Mouse (Mus musculus) limb, embryonic 14.5 days (tissue): ENCODE measurements at regions not wholly inside any gene's neighbourhood (a gene's known extent, or its start where the extent isn't known, plus 50 kb on each side); places are given as distances from the start of the nearest gene placed in this dataset.

ENCODE experiments used
- ATAC-seq: fragments of 200-750 bp; cut with Nextera tagmentation; 2 replicates; pipeline ENCODE4 v1.8.0; 2017; ENCODE audit warnings: low read depth, moderate number of reproducible peaks, moderate TSS enrichment; ENCODE audit not compliant: low FRiP score
- DNase-seq: peaks from one replicate; pipeline ENCODE4 v3.0.0-alpha.2; 2015; ENCODE audit warnings: low spot score
- H3K27ac ChIP-seq: fragments of 300-500 bp; sonication (generic); replicated peaks from 2 replicates; pipeline ENCODE4 v1.5.1; 2014; ENCODE audit warnings: low read depth, mild to moderate bottlenecking, low read length, moderate library complexity, mixed read lengths
- H3K27me3 ChIP-seq: fragments of 300-500 bp; sonication (generic); 2 replicates; pipeline ENCODE4 v1.6.1; 2014; ENCODE audit warnings: low read length, mixed read lengths; ENCODE audit not compliant: control insufficient read depth, insufficient read depth
- H3K36me3 ChIP-seq: fragments of 300-500 bp; sonication (generic); 2 replicates; pipeline ENCODE4 v1.6.1; 2014; ENCODE audit warnings: mild to moderate bottlenecking, low read length, moderate library complexity, mixed read lengths; ENCODE audit not compliant: control insufficient read depth, insufficient read depth
- H3K4me1 ChIP-seq: fragments of 300-500 bp; sonication (generic); 2 replicates; pipeline ENCODE4 v1.6.1; 2014; ENCODE audit warnings: antibody characterized with exemption, low read length, mixed read lengths; ENCODE audit not compliant: control insufficient read depth, insufficient read depth
- H3K4me2 ChIP-seq: fragments of 300-500 bp; sonication (generic); replicated peaks from 2 replicates; pipeline ENCODE4 v1.6.1; 2014; ENCODE audit warnings: low read depth, mild to moderate bottlenecking, low read length, moderate library complexity; ENCODE audit not compliant: severe bottlenecking
- H3K4me3 ChIP-seq: fragments of 300-500 bp; sonication (generic); replicated peaks from 2 replicates; pipeline ENCODE4 v1.5.1; 2014; ENCODE audit warnings: low read length
- H3K9ac ChIP-seq: fragments of 300-500 bp; sonication (generic); 2 replicates; pipeline ENCODE4 v1.6.1; 2014; ENCODE audit warnings: mild to moderate bottlenecking, low read depth, low read length, moderate library complexity; ENCODE audit not compliant: severe bottlenecking
- H3K9me3 ChIP-seq: fragments of 300-500 bp; sonication (generic); 2 replicates; pipeline ENCODE4 v1.6.1; 2016; ENCODE audit warnings: low read length; ENCODE audit not compliant: control insufficient read depth
- POLR2A ChIP-seq: fragments of 200-500 bp; IDR thresholded peaks from 2 replicates; pipeline ENCODE4 v1.8.0; 2012; ENCODE audit warnings: inconsistent platforms, mild to moderate bottlenecking, moderate library complexity, borderline replicate concordance; ENCODE audit not compliant: insufficient read depth, insufficient read length; ENCODE audit errors: extremely low read depth
- WGBS: fragments of 180-500 bp; shearing (Covaris S2); extraction: QIAGEN DNeasy Blood & Tissue Kit; methylation state at CpG from one replicate; pipeline ENCODE4 v1.1.7; 2014; 5-methylcytosine and 5-hydroxymethylcytosine counted together

- no peaks in the 10 kb centered on the region for H3K9me3 ChIP-seq
- ATAC-seq (no peak), DNase-seq (no peak)
- no peak overlapping the region for H3K4me2 ChIP-seq
- H3K9ac ChIP-seq: no peak overlapping the region
- H3K27me3 ChIP-seq: no peaks in the 10 kb centered on the region; the same call in 1 of the 2 replicates
- no peak for TF ChIP-seq POLR2A
- 58% methylated on average over 6 of the region's 6 CpGs for WGBS
- H3K36me3 ChIP-seq: no peaks in the 10 kb centered on the region
- no peak overlapping the region for H3K4me3 ChIP-seq
- H3K4me1 ChIP-seq: peaks cover 9% of the 10 kb centered on the region; the same call in 1 of the 2 replicates
- no peak overlapping the region for H3K27ac ChIP-seq
Observed at GRCm38 (mm10) chr12:110215311-110215710, 63.6 kb upstream of the Dio3 start.

- ATAC-seq (no peak), DNase-seq (no peak)
- Histone ChIP-seq H3K4me2 (no peak overlapping the region), H3K27ac (no peak overlapping the region), H3K4me3 (no peak overlapping the region), H3K9ac (no peak overlapping the region), H3K27me3 (no peaks in the 10 kb centered on the region), H3K9me3 (no peaks in the 10 kb centered on the region), H3K4me1 (peaks cover 7% of the 10 kb centered on the region; the same call in 1 of the 2 replicates), H3K36me3 (no peaks in the 10 kb centered on the region)
- 82% methylated on average over 8 of the region's 8 CpGs for WGBS
- no peak for TF ChIP-seq POLR2A
Observed at GRCm38 (mm10) chr12:110219750-110220149, 59.1 kb upstream of the Dio3 start.

GRCm38 (mm10) chr12:110220516-110220915, 58.4 kb upstream of the Dio3 start:
- Histone ChIP-seq H3K27ac (no peak overlapping the region), H3K9me3 (no peaks in the 10 kb centered on the region), H3K27me3 (no peaks in the 10 kb centered on the region), H3K4me3 (no peak overlapping the region), H3K4me1 (no peaks in the 10 kb centered on the region), H3K36me3 (no peaks in the 10 kb centered on the region), H3K4me2 (no peak overlapping the region), H3K9ac (no peak overlapping the region)
- no peak for DNase-seq
- no peak for ATAC-seq
- 62% methylated on average over 8 of the region's 8 CpGs for WGBS
- TF ChIP-seq POLR2A: no peak

- no peaks in the 10 kb centered on the region for H3K27me3 ChIP-seq
- no peak for DNase-seq
- no peak for TF ChIP-seq POLR2A
- H3K4me1 ChIP-seq: no peaks in the 10 kb centered on the region
- H3K36me3 ChIP-seq: no peaks in the 10 kb centered on the region
- no peak overlapping the region for H3K4me3 ChIP-seq
- no peak overlapping the region for H3K9ac ChIP-seq
- WGBS: 58% methylated on average over 4 of the region's 4 CpGs
- H3K27ac ChIP-seq: no peak overlapping the region
- no peaks in the 10 kb centered on the region for H3K9me3 ChIP-seq
- no peak for ATAC-seq
- no peak overlapping the region for H3K4me2 ChIP-seq
Observed at GRCm38 (mm10) chr12:110221184-110221583, 57.7 kb upstream of the Dio3 start.

- DNase-seq (no peak), ATAC-seq (no peak)
- no peak for TF ChIP-seq POLR2A
- no peaks in the 10 kb centered on the region for H3K27me3 ChIP-seq
- no peaks in the 10 kb centered on the region for H3K36me3 ChIP-seq
- no peak overlapping the region for H3K27ac ChIP-seq
- WGBS: 59% methylated on average over 3 of the region's 3 CpGs
- no peak overlapping the region for H3K9ac ChIP-seq
- no peak overlapping the region for H3K4me3 ChIP-seq
- H3K4me1 ChIP-seq: no peaks in the 10 kb centered on the region
- H3K4me2 ChIP-seq: no peak overlapping the region
- H3K9me3 ChIP-seq: no peaks in the 10 kb centered on the region
Observed at GRCm38 (mm10) chr12:110221679-110222078, 57.2 kb upstream of the Dio3 start.

GRCm38 (mm10) chr12:110224250-110224649, 54.6 kb upstream of the Dio3 start:
- Histone ChIP-seq H3K4me3 (no peak overlapping the region), H3K9me3 (no peaks in the 10 kb centered on the region), H3K4me2 (no peak overlapping the region), H3K27me3 (no peaks in the 10 kb centered on the region), H3K27ac (no peak overlapping the region), H3K4me1 (no peaks in the 10 kb centered on the region), H3K9ac (no peak overlapping the region), H3K36me3 (no peaks in the 10 kb centered on the region)
- 85% methylated on average over 7 of the region's 7 CpGs for WGBS
- DNase-seq (no peak), ATAC-seq (no peak)
- TF ChIP-seq POLR2A: no peak
